Mouse (Mus musculus) MEL (cell line): ENCODE measurements around the gene Josd1. TPM values are rescaled to one million over a fixed set of nuclear protein-coding genes. Genes with fewer than 3 reads are reported as not detected.

Experiments
- DNase-seq: peaks from one replicate; pipeline ENCODE4 v3.0.0; 2011; ENCODE audit warnings: low read depth, low spot score
- H3K27ac ChIP-seq: 2 replicates; pipeline ENCODE4 v1.5.1; 2012; ENCODE audit warnings: low read depth, mild to moderate bottlenecking, control low read depth, low read length, moderate library complexity; ENCODE audit not compliant: control insufficient read depth
- H3K27me3 ChIP-seq, 2 experiments: fragments of 150-350 bp in 1 of 2; sonication (generic) in 1 of 2; 2 replicates each; pipeline ENCODE4 v1.6.1; 2012; ENCODE audit warnings: low read length in 2 of 2, mild to moderate bottlenecking in 2 of 2, improper control_type of control experiment in 1 of 2, moderate library complexity in 1 of 2; ENCODE audit not compliant: insufficient read depth in 2 of 2, control insufficient read depth in 1 of 2
- H3K36me3 ChIP-seq, 2 experiments: 2 replicates each; pipeline ENCODE4 v1.6.1; 2012 to 2014; ENCODE audit warnings: low read length in 2 of 2, improper control_type of control experiment in 1 of 2, inconsistent platforms in 1 of 2, mild to moderate bottlenecking in 1 of 2; ENCODE audit not compliant: insufficient read depth in 2 of 2, control insufficient read depth in 1 of 2
- H3K4me1 ChIP-seq, 2 experiments: fragments of 150-350 bp in 1 of 2; sonication (generic) in 1 of 2; 2 replicates each; pipeline ENCODE4 v1.6.1; 2012; ENCODE audit warnings: low read length in 2 of 2, improper control_type of control experiment in 1 of 2, mild to moderate bottlenecking in 1 of 2; ENCODE audit not compliant: insufficient read depth in 2 of 2, control insufficient read depth in 1 of 2
- H3K4me3 ChIP-seq, 2 experiments: fragments of 150-350 bp in 1 of 2; sonication (generic) in 1 of 2; 2 replicates each; pipeline ENCODE4 v1.5.1; 2012; ENCODE audit warnings: low read depth in 2 of 2, low read length in 2 of 2, mild to moderate bottlenecking in 2 of 2, moderate library complexity in 2 of 2, control low read depth in 1 of 2, improper control_type of control experiment in 1 of 2; ENCODE audit not compliant: control insufficient read depth in 1 of 2, insufficient read depth in 1 of 2
- H3K79me2 ChIP-seq: 2 replicates; pipeline ENCODE4 v1.6.1; 2012; ENCODE audit warnings: mild to moderate bottlenecking, low read length, moderate library complexity; ENCODE audit not compliant: control insufficient read depth, poor library complexity, insufficient read depth
- H3K9ac ChIP-seq: 2 replicates; pipeline ENCODE4 v1.6.1; 2012; ENCODE audit warnings: low read depth, mild to moderate bottlenecking, control low read depth, low read length, moderate library complexity; ENCODE audit not compliant: control insufficient read depth, poor library complexity, severe bottlenecking
- H3K9me3 ChIP-seq: fragments of 150-350 bp; sonication (generic); replicated peaks from 2 replicates; pipeline ENCODE4 v1.6.1; 2012; ENCODE audit warnings: mild to moderate bottlenecking, low read length, improper control_type of control experiment, moderate library complexity; ENCODE audit not compliant: insufficient read depth
- BHLHE40 ChIP-seq: IDR thresholded peaks from 2 replicates; pipeline ENCODE4 v1.6.1; 2012; ENCODE audit warnings: low read depth, mild to moderate bottlenecking, inconsistent platforms, low read length, improper control_type of control experiment, borderline replicate concordance
- CHD1 ChIP-seq: IDR thresholded peaks from 2 replicates; pipeline ENCODE4 v1.6.1; 2012; ENCODE audit warnings: low read depth, mild to moderate bottlenecking, inconsistent platforms, low read length, improper control_type of control experiment
- CHD2 ChIP-seq: IDR thresholded peaks from 2 replicates; pipeline ENCODE4 v1.6.1; 2011; ENCODE audit warnings: low read length, improper control_type of control experiment
- CTCF ChIP-seq, 3 experiments: IDR thresholded peaks in 2 of 3; conservative IDR thresholded peaks in 1 of 3; 2 replicates each; pipeline ENCODE4 v1.5.1; 2011 to 2012; ENCODE audit warnings: low read length in 3 of 3, low read depth in 2 of 3, mild to moderate bottlenecking in 2 of 3, improper control_type of control experiment in 1 of 3, inconsistent platforms in 1 of 3, mixed read lengths in 1 of 3, moderate library complexity in 1 of 3; ENCODE audit not compliant: control insufficient read depth in 1 of 3, insufficient read depth in 1 of 3, poor library complexity in 1 of 3, severe bottlenecking in 1 of 3
- E2F4 ChIP-seq: IDR thresholded peaks from 2 replicates; pipeline ENCODE4 v1.6.1; 2011; ENCODE audit warnings: low read depth, low read length, improper control_type of control experiment, borderline replicate concordance
- ELF1 ChIP-seq: IDR thresholded peaks from 2 replicates; pipeline ENCODE4 v1.6.1; 2014; ENCODE audit warnings: low read depth, mild to moderate bottlenecking, inconsistent platforms, low read length, improper control_type of control experiment, moderate library complexity
- EP300 ChIP-seq, 2 experiments: IDR thresholded peaks; 2 replicates each; pipeline ENCODE4 v1.6.1; 2011; ENCODE audit warnings: improper control_type of control experiment in 2 of 2, low read length in 2 of 2, low read depth in 1 of 2, mild to moderate bottlenecking in 1 of 2
- GABPA ChIP-seq: IDR thresholded peaks from 2 replicates; pipeline ENCODE4 v1.6.1; 2012; ENCODE audit warnings: low read depth, mild to moderate bottlenecking, inconsistent platforms, low read length, improper control_type of control experiment, moderate library complexity
- GATA1 ChIP-seq: IDR thresholded peaks from 2 replicates; pipeline ENCODE4 v1.6.1; 2011; ENCODE audit warnings: low read depth, low read length, improper control_type of control experiment
- HCFC1 ChIP-seq: IDR thresholded peaks from 2 replicates; pipeline ENCODE4 v1.6.1; 2012; ENCODE audit warnings: low read depth, mild to moderate bottlenecking, inconsistent platforms, low read length, improper control_type of control experiment, moderate library complexity
- JUND ChIP-seq: IDR thresholded peaks from 2 replicates; pipeline ENCODE4 v1.6.1; 2011; ENCODE audit warnings: low read depth, mild to moderate bottlenecking, improper control_type of control experiment, low read length
- KAT2A ChIP-seq: conservative IDR thresholded peaks from 2 replicates; pipeline ENCODE4 v1.6.1; 2012; ENCODE audit warnings: low read depth, low read length, improper control_type of control experiment, inconsistent platforms
- MAFK ChIP-seq: IDR thresholded peaks from 2 replicates; pipeline ENCODE4 v1.6.1; 2011; ENCODE audit warnings: low read depth, mild to moderate bottlenecking, low read length, improper control_type of control experiment, borderline replicate concordance
- MAX ChIP-seq: IDR thresholded peaks from 2 replicates; pipeline ENCODE4 v1.6.1; 2011; ENCODE audit warnings: low read length, improper control_type of control experiment
- MAZ ChIP-seq: IDR thresholded peaks from 2 replicates; pipeline ENCODE4 v1.6.1; 2012; ENCODE audit warnings: low read depth, mild to moderate bottlenecking, inconsistent platforms, low read length, improper control_type of control experiment
- MXI1 ChIP-seq: IDR thresholded peaks from 2 replicates; pipeline ENCODE4 v1.6.1; 2011; ENCODE audit warnings: mild to moderate bottlenecking, low read depth, low read length, improper control_type of control experiment
- MYB ChIP-seq: IDR thresholded peaks from 2 replicates; pipeline ENCODE4 v1.6.1; 2011; ENCODE audit warnings: mild to moderate bottlenecking, low read depth, low read length, improper control_type of control experiment
- MYC ChIP-seq: IDR thresholded peaks from 2 replicates; pipeline ENCODE4 v1.6.1; 2011; ENCODE audit warnings: low read depth, mild to moderate bottlenecking, low read length, improper control_type of control experiment, moderate library complexity
- NELFE ChIP-seq: IDR thresholded peaks from 2 replicates; pipeline ENCODE4 v1.6.1; 2011; ENCODE audit warnings: low read depth, low read length, improper control_type of control experiment
- NRF1 ChIP-seq: IDR thresholded peaks from 2 replicates; pipeline ENCODE4 v1.6.1; 2014; ENCODE audit warnings: low read depth, mild to moderate bottlenecking, inconsistent platforms, low read length, improper control_type of control experiment, moderate library complexity; ENCODE audit not compliant: poor library complexity, insufficient read depth, severe bottlenecking
- POLR2A ChIP-seq, 2 experiments: IDR thresholded peaks; 2 replicates each; pipeline ENCODE4 v1.6.1; 2011 to 2012; ENCODE audit warnings: low read length in 2 of 2, mild to moderate bottlenecking in 2 of 2, control low read depth in 1 of 2, improper control_type of control experiment in 1 of 2, low read depth in 1 of 2, moderate library complexity in 1 of 2; ENCODE audit not compliant: control insufficient read depth in 1 of 2, insufficient read depth in 1 of 2, poor library complexity in 1 of 2
- POLR2AphosphoS2 ChIP-seq: IDR thresholded peaks from 2 replicates; pipeline ENCODE4 v1.6.1; 2011; ENCODE audit warnings: low read length, improper control_type of control experiment
- POLR2AphosphoS5 ChIP-seq: IDR thresholded peaks from 2 replicates; pipeline ENCODE4 v1.6.1; 2012; ENCODE audit warnings: low read depth, borderline replicate concordance, mild to moderate bottlenecking, inconsistent platforms, low read length, moderate library complexity, mixed read lengths
- RAD21 ChIP-seq: IDR thresholded peaks from 2 replicates; pipeline ENCODE4 v1.6.1; 2011; ENCODE audit warnings: mild to moderate bottlenecking, low read depth, low read length, improper control_type of control experiment
- RCOR1 ChIP-seq: IDR thresholded peaks from 2 replicates; pipeline ENCODE4 v1.6.1; 2012; ENCODE audit warnings: low read depth, mild to moderate bottlenecking, inconsistent platforms, low read length, improper control_type of control experiment
- SIN3A ChIP-seq: IDR thresholded peaks from 2 replicates; pipeline ENCODE4 v1.6.1; 2012; ENCODE audit warnings: low read length, improper control_type of control experiment, inconsistent platforms
- TAL1 ChIP-seq: IDR thresholded peaks from 2 replicates; pipeline ENCODE4 v1.6.1; 2012; ENCODE audit warnings: mild to moderate bottlenecking, inconsistent platforms, low read length, moderate library complexity, mixed read lengths
- TBP ChIP-seq: IDR thresholded peaks from 2 replicates; pipeline ENCODE4 v1.8.0; 2011; ENCODE audit warnings: low read depth, low read length, improper control_type of control experiment
- TCF12 ChIP-seq: IDR thresholded peaks from 2 replicates; pipeline ENCODE4 v1.6.1; 2014; ENCODE audit warnings: low read depth, mild to moderate bottlenecking, inconsistent platforms, low read length, improper control_type of control experiment, moderate library complexity
- UBTF ChIP-seq: IDR thresholded peaks from 2 replicates; pipeline ENCODE4 v1.6.1; 2012; ENCODE audit warnings: low read depth, mild to moderate bottlenecking, inconsistent platforms, low read length, improper control_type of control experiment, moderate library complexity, borderline replicate concordance; ENCODE audit not compliant: insufficient read depth
- USF1 ChIP-seq: IDR thresholded peaks from 2 replicates; pipeline ENCODE4 v1.6.1; 2014; ENCODE audit warnings: low read depth, mild to moderate bottlenecking, inconsistent platforms, low read length, improper control_type of control experiment, moderate library complexity
- USF2 ChIP-seq, 2 experiments: IDR thresholded peaks; 2 replicates each; pipeline ENCODE4 v1.6.1; 2011 to 2012; ENCODE audit warnings: improper control_type of control experiment in 2 of 2, low read length in 2 of 2, borderline replicate concordance in 1 of 2, inconsistent platforms in 1 of 2, low read depth in 1 of 2, mild to moderate bottlenecking in 1 of 2; ENCODE audit not compliant: insufficient read depth in 1 of 2
- ZC3H11A ChIP-seq: IDR thresholded peaks from 2 replicates; pipeline ENCODE4 v1.6.1; 2012; ENCODE audit warnings: low read depth, mild to moderate bottlenecking, inconsistent platforms, low read length, improper control_type of control experiment
- ZKSCAN1 ChIP-seq: IDR thresholded peaks from 2 replicates; pipeline ENCODE4 v1.6.1; 2012; ENCODE audit warnings: low read depth, mild to moderate bottlenecking, inconsistent platforms, low read length, improper control_type of control experiment, moderate library complexity
- ZMIZ1 ChIP-seq: IDR thresholded peaks from 2 replicates; pipeline ENCODE4 v1.6.1; 2012; ENCODE audit warnings: low read depth, mild to moderate bottlenecking, inconsistent platforms, low read length, improper control_type of control experiment, moderate library complexity
- ZNF384 ChIP-seq: IDR thresholded peaks from 2 replicates; pipeline ENCODE4 v1.6.1; 2012; ENCODE audit warnings: low read depth, mild to moderate bottlenecking, inconsistent platforms, low read length, improper control_type of control experiment
- polyA plus RNA-seq, 2 experiments: library from polyadenylated mRNA; stranded (reverse) in 1 of 2; unstranded in 1 of 2; fragments of >175 nt in 1 of 2; fragments of >200 nt in 1 of 2; gene quantifications; 2 replicates each; pipeline versions ENCODE4 v1.2.1 to v1.2.4; 2012; ENCODE audit warnings: low replicate concordance in 2 of 2, low read depth in 1 of 2; ENCODE audit not compliant: insufficient read length in 2 of 2, insufficient read depth in 1 of 2, missing spikeins in 1 of 2
- total RNA-seq: library from RNA; depleted of rRNA; stranded (reverse); fragments of 300-350 nt; gene quantifications from 2 replicates; pipeline ENCODE4 v1.2.3, GENCODE M21; 2012

Gene Josd1
- total and polyA plus RNA-seq, 3 experiments, result 46.5 to 47.2 TPM; not detected in 1

DNA sequence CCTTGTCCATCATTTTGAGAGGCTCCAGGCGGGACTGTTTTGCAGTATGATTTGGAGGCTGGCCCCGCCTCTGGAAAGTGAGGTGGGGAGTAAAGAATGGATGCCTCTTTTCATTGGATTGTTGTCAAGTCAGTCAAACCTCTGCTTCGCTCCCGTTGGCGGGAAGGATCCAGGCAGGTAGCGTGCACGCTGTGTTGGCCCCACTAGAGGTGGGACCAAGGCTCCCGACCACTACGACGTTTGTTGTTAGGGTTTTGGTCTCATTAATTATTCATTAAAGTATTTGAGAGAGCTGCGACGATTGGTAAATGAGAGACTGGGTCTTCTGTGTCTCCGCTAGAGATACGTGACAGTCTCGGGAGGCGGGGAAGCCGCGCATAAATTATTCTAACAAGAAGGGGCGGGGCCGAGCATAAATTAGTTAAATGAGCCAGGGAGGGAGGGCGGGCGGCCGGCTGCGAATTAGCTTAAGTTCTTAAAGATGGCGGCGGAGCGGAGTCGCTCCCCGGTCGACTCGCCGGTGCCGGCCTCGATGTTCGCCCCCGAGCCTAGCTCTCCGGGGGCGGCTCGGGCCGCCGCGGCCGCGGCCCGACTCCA, 2.8 kb upstream of the Josd1 start, which contains the start of gene Gtpbp1:
Gene Gtpbp1, plus strand, starts transcription at position 420 of the 597 bp plus-strand sequence.
- peaks cover 0 to 42% of the 10 kb centered on the region in 2 experiments; a peak in 2 of 4 replicates for H3K36me3 ChIP-seq
- no peaks in the 10 kb centered on the region for H3K27me3 ChIP-seq
- peak within 1 kb of the TSS; percentile 96 for H3K9ac ChIP-seq
- H3K4me1 ChIP-seq, result peaks cover 8 to 34% of the 10 kb centered on the region in 2 experiments
- DNase-seq, result peak; percentile 100
- no peaks in the 10 kb centered on the region for H3K9me3 ChIP-seq
- peaks cover 61% of the 10 kb centered on the region for H3K79me2 ChIP-seq
- peak within 1 kb of the TSS; percentile 73 for H3K27ac ChIP-seq
- H3K4me3 ChIP-seq, result peak within 1 kb of the TSS; percentile 82 to 87
- TF ChIP-seq CTCF (IDR thresholded peaks at IDR 0.05 in 2 of 3, conservative IDR thresholded peaks at IDR 0.05 in 1 of 3; ENCODE audit: control insufficient read depth in 1 of 3, insufficient read depth in 1 of 3, low read depth in 2 of 3, low read length in 3 of 3, poor library complexity in 1 of 3, severe bottlenecking in 1 of 3) (no peak), BHLHE40 (0 out of 2 replicates have a peak, but pooled peaks have one; percentile 35), ZKSCAN1 (no peak), TCF12 (peak; percentile 33; the same call in 1 of the 2 replicates), E2F4 (peak; percentile 90; the same call in 1 of the 2 replicates), ELF1 (no peak), POLR2AphosphoS2 (no peak; the same call in 1 of the 2 replicates), NRF1 (no peak), CHD1 (no peak), USF1 (no peak), GATA1 (no peak), SIN3A (peak; percentile 56; the same call in 1 of the 2 replicates), TAL1 (no peak), MXI1 (no peak; the same call in 1 of the 2 replicates), JUND (no peak), EP300 (IDR thresholded peaks at IDR 0.05; ENCODE audit: low read depth in 1 of 2, low read length in 2 of 2) (no peak), GABPA (no peak), TBP (no peak), ZC3H11A (no peak), POLR2AphosphoS5 (no peak), RCOR1 (no peak), MYB (no peak), HCFC1 (peak; percentile 66; the same call in 1 of the 2 replicates), MYC (peak; percentile 60; the same call in 1 of the 2 replicates), NELFE (peak; percentile 60), RAD21 (no peak), POLR2A (IDR thresholded peaks at IDR 0.05; ENCODE audit: control insufficient read depth in 1 of 2, insufficient read depth in 1 of 2, low read depth in 1 of 2, low read length in 2 of 2, poor library complexity in 1 of 2) (peak; percentile 69 to 78; a peak in 3 of 4 replicates), MAFK (no peak), USF2 (IDR thresholded peaks at IDR 0.05; ENCODE audit: borderline replicate concordance in 1 of 2, insufficient read depth in 1 of 2, low read depth in 1 of 2, low read length in 2 of 2) (no peak), ZMIZ1 (no peak), MAZ (peak; percentile 52; the same call in 1 of the 2 replicates), CHD2 (peak; percentile 85), ZNF384 (no peak), MAX (peak; percentile 86), UBTF (no peak), KAT2A (no peak; the same call in 1 of the 2 replicates)
